10 mouse cellular contexts compared by ENCODE assay signal in the genomic region with DNA sequence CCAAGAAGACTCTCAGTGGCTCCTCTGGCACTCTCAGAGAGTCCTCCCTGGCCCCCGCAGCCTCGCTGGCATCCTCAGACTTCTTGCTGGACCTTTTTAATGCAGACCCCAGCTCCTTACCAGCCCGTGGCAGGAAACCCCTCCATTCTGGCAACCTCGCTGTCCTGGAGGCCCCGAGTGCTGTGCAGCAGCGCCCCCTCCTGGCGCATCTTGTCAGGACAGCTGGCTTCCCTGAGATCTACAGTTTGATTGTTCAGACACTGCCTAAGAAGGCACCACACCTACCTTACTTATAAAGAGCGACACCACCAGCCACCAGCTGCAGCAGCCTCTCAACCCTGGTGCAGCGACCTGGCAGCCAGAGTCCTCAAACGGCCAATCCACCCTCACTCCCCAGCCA. TPM values are rescaled to one million over a fixed set of nuclear protein-coding genes. Genes with fewer than 3 reads are reported as not detected.
DNase-seq lines count a peak whose midpoint lies in the region; ATAC-seq and TF ChIP-seq lines count a peak whose summit lies in the region.
"Had no signal": no experiment of that assay in that cellular context is flagged by ENCODE, and none has a peak within 500 bp of the region (broad histone marks: within the 10 kb centered on the region; RNA-seq: fewer than 3 reads in every experiment).

No protein-coding gene starts in this region.

- TF ChIP-seq CTCF in layer of hippocampus, adult 2 months (conservative IDR thresholded peaks at IDR 0.05), result peak; percentile 90
- peak; percentile 79 for TF ChIP-seq CTCF in lung, postnatal 0 days (IDR thresholded peaks at IDR 0.05)
- TF ChIP-seq CTCF in small intestine, adult 2 months (IDR thresholded peaks at IDR 0.05; ENCODE audit: extremely low read depth, insufficient read length, insufficient replicate concordance, low read depth, low read length), result peak; percentile 61; the same call in 1 of the 2 replicates

- peak overlapping the region; percentile 12; the same call in 1 of the 2 replicates for H3K4me2 ChIP-seq in heart, embryonic 12.5 days
- H3K4me2 ChIP-seq in lung, postnatal 0 days (replicated peaks; ENCODE audit: low read depth, low read length), result no peak overlapping the region

- 10% methylated on average over 10 of the region's 10 CpGs for WGBS in heart, embryonic 12.5 days
- 12% methylated on average over 10 of the region's 10 CpGs for whole genome bisulfite sequencing in lung, postnatal 0 days
- WGBS in small intestine, adult 2 months, result 25% methylated on average over 10 of the region's 10 CpGs

- peaks cover 72% of the 10 kb centered on the region for H3K27me3 ChIP-seq in heart, embryonic 12.5 days (replicated peaks)
- no peaks in the 10 kb centered on the region; the same call in 1 of the 2 replicates for H3K27me3 ChIP-seq in lung, postnatal 0 days (replicated peaks; ENCODE audit: insufficient read depth, low read length)
- peaks cover 7% of the 10 kb centered on the region for H3K27me3 ChIP-seq in small intestine, adult 2 months (ENCODE audit: control insufficient read depth, insufficient read depth, low read length)
- H3K27me3 ChIP-seq: Patski had no signal

- no peaks in the 10 kb centered on the region for H3K9me3 ChIP-seq in heart, embryonic 12.5 days (replicated peaks)
- no peaks in the 10 kb centered on the region for H3K9me3 ChIP-seq in lung, postnatal 0 days (ENCODE audit: low read length)

- no peaks in the 10 kb centered on the region for H3K36me3 ChIP-seq in heart, embryonic 12.5 days
- no peaks in the 10 kb centered on the region for H3K36me3 ChIP-seq in lung, postnatal 0 days (ENCODE audit: insufficient read depth, low read length)
- H3K36me3 ChIP-seq in small intestine, adult 2 months (ENCODE audit: control insufficient read depth, insufficient read depth, low read length), result no peaks in the 10 kb centered on the region

- H3K9ac ChIP-seq in heart, embryonic 12.5 days, result no peak overlapping the region
- H3K9ac ChIP-seq in lung, postnatal 0 days (replicated peaks; ENCODE audit: low read depth), result no peak overlapping the region

- no peak for TF ChIP-seq EP300 in lung, postnatal 0 days (IDR thresholded peaks at IDR 0.05)

- TF ChIP-seq POLR2A in small intestine, adult 2 months (IDR thresholded peaks at IDR 0.05; ENCODE audit: low read depth, low read length), result no peak

- H3K4me1 ChIP-seq in heart, embryonic 12.5 days (replicated peaks), result peaks cover 12% of the 10 kb centered on the region; the same call in 1 of the 2 replicates
- peaks cover 4% of the 10 kb centered on the region; the same call in 1 of the 2 replicates for H3K4me1 ChIP-seq in lung, postnatal 0 days (ENCODE audit: insufficient read depth, low read depth, low read length)
- H3K4me1 ChIP-seq in small intestine, adult 2 months (ENCODE audit: control insufficient read depth, insufficient read depth, insufficient read length, low read length), result peaks cover 5% of the 10 kb centered on the region

- H3K27ac ChIP-seq in heart, embryonic 12.5 days (ENCODE audit: poor library complexity, severe bottlenecking), result no peak overlapping the region
- H3K27ac ChIP-seq in layer of hippocampus, adult 2 months, result no peak overlapping the region
- H3K27ac ChIP-seq in lung, postnatal 0 days (ENCODE audit: low read length), result no peak overlapping the region
- H3K27ac ChIP-seq in small intestine, adult 2 months (ENCODE audit: insufficient read depth, low read depth, low read length), result no peak overlapping the region

- no peak overlapping the region for H3K4me3 ChIP-seq in heart, embryonic 12.5 days
- no peak overlapping the region; the same call in 1 of the 2 replicates for H3K4me3 ChIP-seq in layer of hippocampus, adult 2 months
- no peak overlapping the region for H3K4me3 ChIP-seq in lung, postnatal 0 days (ENCODE audit: low read depth, low read length)
- H3K4me3 ChIP-seq in small intestine, adult 2 months (ENCODE audit: low read depth, low read length), result no peak overlapping the region

- ATAC-seq in heart, embryonic 12.5 days (ENCODE audit: insufficient number of reproducible peaks, low FRiP score), result no peak
- no peak for ATAC-seq in lung, postnatal 0 days

- no peak for DNase-seq in heart, adult 9 months (ENCODE audit: low spot score in 2 of 2)
- DNase-seq in Muller cell, postnatal 12 days (ENCODE audit: inconsistent ontology term), result peak; percentile 14
- peak; percentile 72 for DNase-seq in cerebellum, adult 8-10 months
- peak; percentile 84 for DNase-seq in forelimb bud, embryonic 11.5 days (ENCODE audit: low read depth, low spot score)
- DNase-seq in layer of hippocampus, adult 2 months (ENCODE audit: low spot score in 2 of 2), result peak; percentile 32 to 71
- DNase-seq in lung, postnatal 0 days (ENCODE audit: low spot score), result peak; percentile 43

RNA-seq across cellular contexts. Expression of gene Slc25a48, which starts 4.7 kb away (rescaled TPM):
- polyA plus RNA-seq in heart, embryonic 12.5 days (2016; fragmentation: Nextera tagmentation; extraction: Ambion mirVana), result not detected in 2 replicates
- not detected for total RNA-seq in layer of hippocampus, adult 2 months (2021)
- polyA plus RNA-seq in lung, postnatal 0 days (2015; fragmentation: Nextera tagmentation; extraction: Ambion mirVana), result not detected in 2 replicates
- polyA plus RNA-seq in small intestine, adult 2 months (2012; rRNA removed), result 0.25 and 0.43 TPM in 2 replicates

RNA-seq across cellular contexts. Expression of gene Gm3045, which starts 7.1 kb away (rescaled TPM):
- polyA plus RNA-seq in heart, embryonic 12.5 days (2016; fragmentation: Nextera tagmentation; extraction: Ambion mirVana), result not detected in 2 replicates
- not detected for total RNA-seq in layer of hippocampus, adult 2 months (2021)
- not detected in 2 replicates for polyA plus RNA-seq in lung, postnatal 0 days (2015; fragmentation: Nextera tagmentation; extraction: Ambion mirVana)
- polyA plus RNA-seq in small intestine, adult 2 months (2012; rRNA removed), result not detected in 2 replicates
- total RNA-seq: left cerebral cortex, adult 8-10 months had no signal
- polyA plus RNA-seq: Patski had no signal

RNA-seq across cellular contexts. Expression of gene Il9, which starts 48.6 kb away (rescaled TPM):
- not detected in 2 replicates for polyA plus RNA-seq in heart, embryonic 12.5 days (2016; fragmentation: Nextera tagmentation; extraction: Ambion mirVana)
- total RNA-seq in layer of hippocampus, adult 2 months (2021), result not detected
- polyA plus RNA-seq in lung, postnatal 0 days (2015; fragmentation: Nextera tagmentation; extraction: Ambion mirVana), result not detected in 2 replicates
- polyA plus RNA-seq in small intestine, adult 2 months (2012; rRNA removed), result not detected in 2 replicates
- total RNA-seq: left cerebral cortex, adult 8-10 months had no signal
- polyA plus RNA-seq: Patski had no signal

Comparison
In these comparisons a context has a peak if more than half of its experiments do, and no peak if none do; other contexts are left out.
1. DNase-seq: peak in Muller cell, postnatal 12 days (single experiment), cerebellum, adult 8-10 months (single experiment), forelimb bud, embryonic 11.5 days (single experiment), layer of hippocampus, adult 2 months (2 of 2) and lung, postnatal 0 days (single experiment); none in heart, adult 9 months (0 of 2).
2. Peak in every context shown above with its lines, with median percentiles within 50 percentile points of each other: CTCF ChIP-seq.